Mouse (Mus musculus): Measurements from ENCODE around the gene Nsmce3.
A peak's percentile ranks its signal among the peaks of the same experiment; 100 is the strongest.

The Nsmce3 gene

DNA sequence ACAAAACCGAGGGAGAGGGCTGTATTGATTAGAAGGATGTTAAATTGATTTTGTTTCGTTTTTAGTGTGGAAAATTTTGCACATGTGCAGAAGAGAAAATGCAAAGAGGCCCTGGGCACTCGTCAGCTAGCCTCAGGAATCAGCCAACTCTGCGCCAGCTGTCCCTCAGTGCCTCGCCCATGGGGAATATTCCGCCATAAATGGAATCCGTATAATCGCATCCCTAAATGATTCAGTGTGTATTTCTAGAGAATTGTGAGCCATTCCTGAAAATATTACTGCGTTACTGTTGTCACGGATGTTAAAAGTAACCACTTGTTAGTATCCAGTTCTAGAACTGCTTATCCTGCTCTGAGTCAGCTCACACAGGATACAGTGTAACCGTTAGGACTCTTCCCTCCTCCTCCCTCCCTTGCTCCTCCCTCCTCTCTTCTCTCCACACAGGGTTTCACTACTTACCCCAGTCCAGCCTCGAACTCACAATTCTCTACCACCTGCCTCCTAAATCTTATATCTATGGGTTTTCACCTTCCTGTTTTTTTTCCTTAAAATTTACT lies 16.2 kb downstream of the Nsmce3 start:
- no peak for DNase-seq

DNA sequence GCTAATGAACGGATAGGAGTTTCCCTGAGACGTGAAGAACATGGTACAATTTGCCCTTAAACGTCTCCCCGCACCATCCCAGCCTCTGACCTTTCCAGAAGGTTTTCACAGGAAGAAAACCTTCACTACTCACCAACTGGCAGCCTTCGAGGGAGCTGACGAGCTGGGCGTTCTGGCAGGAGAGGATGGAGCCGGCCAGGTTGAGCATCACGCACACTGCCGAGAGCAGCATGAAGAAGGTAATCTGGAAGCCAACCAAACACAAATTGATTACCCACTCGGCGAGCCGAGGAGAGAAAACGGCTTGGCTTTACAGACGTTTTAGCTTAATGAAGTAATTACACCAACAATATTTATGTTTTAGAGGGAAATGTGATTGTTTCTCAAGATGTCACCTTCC lies 16.8 kb downstream of the Nsmce3 start:
- no peak for DNase-seq

DNA sequence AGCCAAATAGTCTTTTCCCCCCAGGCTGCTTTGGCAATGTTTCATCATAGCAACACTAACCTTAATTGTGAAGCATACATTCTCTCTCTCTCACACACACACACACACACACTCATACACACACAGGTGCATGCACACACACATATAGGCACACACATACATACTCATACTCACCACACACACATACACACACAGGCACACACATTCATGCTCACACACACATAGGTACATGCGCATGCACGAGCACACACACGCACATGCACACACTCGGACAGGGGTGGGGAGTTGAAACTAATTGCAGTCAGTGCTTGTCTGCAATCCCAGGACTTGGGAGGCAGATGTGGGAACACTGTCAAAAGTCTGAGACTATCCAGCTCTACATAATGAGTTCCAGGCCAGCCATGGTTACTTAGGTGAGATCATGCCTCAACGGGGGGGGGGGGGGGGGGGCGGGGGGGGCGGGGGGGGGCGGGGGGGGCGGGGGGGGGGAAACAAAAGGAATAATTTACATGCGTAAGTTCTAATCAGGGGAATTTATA lies 17.3 kb downstream of the Nsmce3 start:
- DNase-seq: no peak

DNA sequence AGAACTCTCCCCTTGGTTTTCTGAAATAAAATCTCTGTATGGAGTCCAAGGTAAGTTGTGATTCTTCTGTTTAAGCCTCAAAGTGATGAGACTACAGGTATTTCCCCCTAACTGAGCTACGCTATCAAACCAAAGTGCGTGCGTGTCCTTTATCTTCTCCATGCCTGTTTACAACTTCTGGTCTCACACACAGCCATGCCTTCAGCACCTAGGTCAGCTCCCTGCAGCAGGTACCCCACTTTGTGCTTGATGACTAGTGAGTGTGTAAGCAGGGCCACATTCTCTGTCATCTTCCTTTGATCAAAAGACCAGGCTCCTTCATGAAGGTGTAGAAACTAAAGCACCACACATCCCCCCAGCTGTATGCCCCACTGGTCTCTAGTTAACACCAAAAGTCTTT lies 22.0 kb downstream of the Nsmce3 start:
- peak in 1 of 2 experiments; percentile 11 for DNase-seq

DNA sequence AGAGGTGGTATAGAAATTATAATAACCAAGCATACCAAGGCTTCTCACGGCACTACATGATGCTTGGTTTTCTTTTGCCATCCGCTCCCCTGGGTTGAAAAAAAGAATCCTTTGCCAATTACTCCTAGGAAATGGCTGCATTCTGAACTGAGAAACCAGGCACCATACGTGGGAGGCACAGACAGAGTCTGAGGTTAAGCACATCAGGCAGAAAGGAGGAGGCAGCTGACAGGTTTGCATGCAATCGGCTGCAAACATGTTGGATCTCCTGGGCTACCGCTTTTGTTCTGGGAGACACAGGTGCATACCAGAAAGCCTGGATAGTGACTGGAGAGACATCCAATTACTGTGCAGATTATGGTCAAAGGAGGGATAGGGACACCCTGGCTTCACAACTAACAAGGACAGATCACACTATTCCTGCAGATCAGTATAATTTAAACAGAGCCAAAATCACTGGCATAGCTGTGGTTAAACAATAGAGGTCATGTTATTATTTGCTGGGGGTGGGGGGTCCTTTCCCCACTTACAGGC lies 25.4 kb downstream of the Nsmce3 start:
- no peak for DNase-seq

DNA sequence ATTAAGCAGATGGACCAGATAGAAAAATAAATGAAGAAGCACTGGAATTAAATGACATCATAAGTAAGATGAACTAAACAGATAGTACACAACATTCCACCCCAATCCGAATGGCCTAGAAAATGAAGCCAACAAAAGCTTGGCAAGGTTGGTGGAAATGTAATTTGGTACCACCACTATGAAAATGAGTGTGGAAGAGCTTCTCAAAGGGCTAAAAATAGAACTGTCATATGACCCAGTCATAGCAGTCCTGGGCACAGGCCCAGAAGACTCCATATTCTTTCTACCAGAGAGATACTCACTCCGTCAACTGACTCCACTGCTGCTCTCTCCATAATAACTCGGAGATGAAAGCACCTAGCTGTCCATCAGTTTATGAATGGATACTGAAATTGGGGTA lies 26.7 kb downstream of the Nsmce3 start:
- no peak for DNase-seq

DNA sequence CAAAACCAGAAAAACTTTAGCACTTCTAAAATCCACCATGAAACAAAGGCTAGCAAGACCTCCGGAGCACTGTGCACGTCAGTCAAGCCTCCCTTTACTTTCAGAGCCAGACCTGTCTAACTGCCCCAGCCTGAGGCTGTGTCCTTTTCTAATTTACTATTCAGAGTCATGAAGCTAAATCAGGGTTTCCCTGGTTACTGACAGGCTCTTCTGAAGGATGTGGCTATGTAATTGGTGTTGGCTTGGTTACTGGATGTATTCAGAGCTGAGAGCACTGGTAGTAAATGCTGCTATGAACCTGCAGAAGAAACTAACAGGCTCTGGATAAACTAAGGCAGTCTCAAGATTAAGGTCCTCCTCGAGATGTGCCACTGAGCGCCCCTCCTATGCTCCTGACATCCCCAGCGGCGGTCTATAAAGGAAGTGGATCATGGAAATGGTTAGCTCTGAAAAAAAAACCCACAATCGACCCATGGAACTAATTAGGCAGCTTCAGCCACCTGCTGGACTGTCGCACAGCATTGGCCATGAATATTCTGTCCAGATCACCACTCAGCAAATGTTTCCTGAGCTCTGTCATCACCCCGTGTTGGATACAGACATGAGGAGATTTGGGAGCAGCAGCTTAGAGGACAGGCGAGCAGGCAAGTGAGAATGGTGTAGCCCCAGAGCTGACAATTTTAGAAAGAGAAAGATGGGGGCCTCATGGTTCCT lies 31.7 kb downstream of the Nsmce3 start:
- no peak for DNase-seq

DNA sequence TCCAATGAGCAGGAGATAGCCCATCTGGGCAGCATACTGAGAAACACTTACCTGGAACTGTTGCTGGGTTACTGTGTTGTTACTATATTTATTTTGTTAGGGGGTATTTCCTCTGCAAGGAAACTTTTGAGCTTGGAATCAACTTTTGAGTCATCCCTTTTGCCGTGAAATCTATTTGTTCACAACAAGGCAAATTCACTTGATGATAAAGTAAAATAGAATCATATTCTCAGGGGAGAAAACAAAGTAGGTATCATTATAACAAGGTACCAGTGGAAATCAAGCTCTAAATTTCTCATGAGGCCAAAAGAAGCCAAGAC lies 32.3 kb downstream of the Nsmce3 start:
- no peak for DNase-seq

DNA sequence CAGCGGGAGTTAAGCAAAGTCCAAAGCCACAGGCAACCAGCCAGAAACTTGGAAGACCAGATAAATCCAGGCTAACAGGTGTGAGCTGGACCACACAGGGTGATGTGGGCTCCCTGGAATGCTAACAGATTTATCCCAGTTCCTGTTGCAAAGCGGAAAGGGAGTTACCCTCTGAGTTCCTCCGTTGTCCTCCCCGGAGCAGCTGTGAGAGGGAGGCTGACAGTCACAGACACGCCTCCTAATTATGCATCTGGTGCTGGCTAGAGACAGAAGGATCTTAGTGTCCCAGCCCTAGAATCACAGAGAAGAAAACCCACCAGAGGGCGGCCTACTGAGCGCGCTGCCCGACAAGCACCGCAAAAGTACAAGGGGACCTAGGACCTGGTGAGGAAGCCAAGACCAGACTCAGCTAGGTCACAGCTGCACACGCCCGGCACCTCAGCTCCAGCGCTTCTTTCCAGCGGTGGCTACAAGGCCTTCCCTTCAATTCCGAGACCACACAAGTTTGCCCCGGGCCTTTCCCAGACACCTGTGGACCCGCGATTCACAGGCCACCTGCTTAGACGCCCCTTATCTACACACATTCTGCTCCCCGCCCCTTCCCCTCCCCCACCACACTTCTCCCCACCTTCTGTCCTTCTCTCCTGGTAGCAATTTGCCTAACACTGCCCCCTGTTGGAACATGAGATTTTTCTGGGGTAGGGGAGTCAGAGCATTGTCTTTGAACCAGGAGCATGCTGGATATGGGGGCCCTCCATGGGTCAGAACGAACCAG lies 32.8 kb downstream of the Nsmce3 start:
- DNase-seq: no peak

DNA sequence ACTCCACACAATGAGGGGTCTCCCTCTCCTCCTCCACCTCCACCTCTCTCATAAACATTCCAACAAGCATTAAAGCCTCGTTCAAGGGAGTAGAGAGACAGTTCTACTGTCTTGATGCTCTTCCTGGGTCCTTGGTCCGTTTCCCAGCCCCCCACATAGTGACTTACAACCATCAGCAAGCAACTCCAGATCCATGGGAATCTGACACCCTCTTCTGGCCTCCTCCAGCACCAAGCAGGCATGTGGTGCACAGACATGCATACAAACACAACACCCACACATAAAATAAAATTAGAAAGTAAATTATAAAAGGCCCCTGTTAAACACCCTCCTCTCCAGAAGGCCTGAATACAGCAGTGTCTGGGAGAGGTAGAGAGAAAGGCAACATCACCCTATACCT lies 33.5 kb downstream of the Nsmce3 start:
- DNase-seq: no peak

DNA sequence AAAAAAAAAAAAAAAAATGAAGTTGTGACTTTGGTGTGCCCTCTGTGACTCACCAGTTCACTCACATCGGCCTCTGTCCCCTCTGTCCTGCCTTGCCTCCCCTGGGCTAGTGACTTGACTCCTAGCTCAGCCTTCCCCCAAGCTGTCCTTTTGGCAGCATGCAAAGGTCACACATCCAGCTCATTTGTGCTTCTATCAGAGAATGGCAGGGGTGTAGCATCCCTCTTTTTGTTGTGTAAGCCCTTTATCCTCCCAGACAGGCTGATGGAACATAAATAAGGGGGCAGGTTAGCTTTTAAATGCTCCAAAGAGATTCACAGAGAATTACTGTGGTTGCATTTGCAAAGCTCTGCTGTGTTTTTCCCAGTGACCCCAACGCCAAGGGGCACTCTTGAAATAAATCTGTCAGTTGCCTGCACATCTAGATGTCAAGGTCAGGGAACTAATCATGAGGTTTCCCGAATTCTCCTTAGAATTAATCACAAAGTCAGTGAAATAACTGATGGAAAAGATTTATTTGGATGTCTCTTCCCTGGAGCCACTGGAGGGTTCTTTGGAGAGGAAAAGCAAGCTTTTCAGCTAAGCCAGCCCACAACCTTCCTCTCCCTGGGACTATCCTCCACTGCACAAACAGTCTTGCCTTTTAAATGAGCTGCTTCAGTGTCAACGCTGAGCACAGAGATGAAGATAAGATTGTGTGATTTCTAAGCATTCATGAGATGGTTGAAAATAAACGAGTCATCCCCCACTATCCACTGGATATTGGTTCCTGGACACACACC lies 42.4 kb downstream of the Nsmce3 start:
- no peak for DNase-seq

DNA sequence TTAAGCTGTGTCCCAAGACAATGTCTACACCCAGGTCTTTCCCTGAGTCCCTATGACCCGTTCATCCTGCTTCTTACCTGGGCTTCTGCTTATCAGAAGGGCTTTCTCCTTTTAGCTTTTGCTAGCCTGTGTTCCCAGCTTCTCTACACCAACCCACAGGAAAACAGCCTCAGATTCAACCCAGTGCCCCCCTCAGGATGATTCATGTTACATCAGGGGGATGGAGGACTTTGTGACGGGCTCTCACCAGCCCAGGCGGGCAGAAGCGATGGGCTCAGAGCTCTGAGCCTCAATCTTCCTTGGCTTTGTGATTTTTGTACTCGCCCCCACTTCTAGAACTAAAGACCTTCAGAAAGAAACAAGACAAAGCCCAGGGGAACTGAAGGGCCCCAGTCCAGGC lies 51.7 kb downstream of the Nsmce3 start:
- no peak for DNase-seq

DNA sequence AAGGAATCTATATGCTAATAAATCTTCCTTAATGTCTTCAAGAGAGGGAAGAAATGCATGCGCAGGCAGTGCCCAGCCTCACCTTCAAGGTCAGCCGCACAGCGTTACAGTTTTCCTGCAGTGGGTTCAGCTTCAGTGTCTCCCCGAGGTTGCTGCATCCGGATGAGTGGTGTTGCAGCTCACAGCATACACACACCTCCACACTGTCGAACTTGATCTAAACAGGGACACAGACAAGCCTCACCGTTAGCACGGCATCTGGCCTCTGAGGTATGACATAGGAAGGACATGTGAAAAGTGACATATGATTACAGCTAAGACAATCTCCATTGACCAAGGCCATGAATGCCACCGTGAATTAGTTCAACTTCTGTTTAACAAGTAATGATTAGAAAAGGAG lies 53.1 kb downstream of the Nsmce3 start:
- DNase-seq: no peak
